Mouse (Mus musculus) heart, embryonic 16.5 days (tissue): ENCODE data around the gene Ubald1. TPM values are rescaled to one million over a fixed set of nuclear protein-coding genes. Genes with fewer than 3 reads are reported as not detected.

ENCODE experiments used
- ATAC-seq: fragments of 200-750 bp; cut with Nextera tagmentation; replicated peaks from 2 replicates; pipeline ENCODE4 v1.8.0; 2017; ENCODE audit warnings: moderate number of reproducible peaks; ENCODE audit not compliant: insufficient read depth, low FRiP score; ENCODE audit errors: extremely low read depth
- H3K27ac ChIP-seq: fragments of 300-500 bp; sonication (generic); 2 replicates; pipeline ENCODE4 v1.5.1; 2014; ENCODE audit warnings: mild to moderate bottlenecking, low read length, control low read depth, moderate library complexity
- H3K27me3 ChIP-seq: fragments of 300-500 bp; sonication (generic); 2 replicates; pipeline ENCODE4 v1.6.1; 2014; ENCODE audit warnings: low read length, mixed read lengths; ENCODE audit not compliant: control insufficient read depth, insufficient read depth
- H3K36me3 ChIP-seq: fragments of 300-500 bp; sonication (generic); 2 replicates; pipeline ENCODE4 v1.6.1; 2014; ENCODE audit not compliant: control insufficient read depth, insufficient read depth
- H3K4me1 ChIP-seq: fragments of 300-500 bp; sonication (generic); 2 replicates; pipeline ENCODE4 v1.6.1; 2014; ENCODE audit warnings: low read length, mixed read lengths; ENCODE audit not compliant: control insufficient read depth, insufficient read depth
- H3K4me2 ChIP-seq: fragments of 300-500 bp; sonication (generic); 2 replicates; pipeline ENCODE4 v1.6.1; 2014; ENCODE audit warnings: low read depth, mild to moderate bottlenecking, control low read depth, low read length
- H3K4me3 ChIP-seq: fragments of 300-500 bp; sonication (generic); 2 replicates; pipeline ENCODE4 v1.5.1; 2014; ENCODE audit warnings: mild to moderate bottlenecking, control low read depth, low read length
- H3K9ac ChIP-seq: fragments of 300-500 bp; sonication (generic); 2 replicates; pipeline ENCODE4 v1.6.1; 2014; ENCODE audit warnings: low read length, control low read depth
- H3K9me3 ChIP-seq: fragments of 300-500 bp; sonication (generic); replicated peaks from 2 replicates; pipeline ENCODE4 v1.6.1; 2016; ENCODE audit warnings: low read length; ENCODE audit not compliant: control insufficient read depth
- WGBS: fragments of 180-500 bp; shearing (Covaris S2); extraction: QIAGEN DNeasy Blood & Tissue Kit; methylation state at CpG from one replicate; pipeline ENCODE4 v1.1.7; 2014; 5-methylcytosine and 5-hydroxymethylcytosine counted together
- polyA plus RNA-seq: library from polyadenylated mRNA; unstranded; fragments of >200 nt; fragmentation: Nextera tagmentation; extraction: Ambion mirVana; gene quantifications from 2 replicates; pipeline ENCODE4 v1.2.1, GENCODE M21; 2015

Ubald1 gene
- polyA plus RNA-seq, 1 experiment from 2014 or later, result 27.3 TPM

- WGBS, result 70% methylated on average over 3 of the region's 3 CpGs
- H3K9ac ChIP-seq, result no peak overlapping the region
- no peak for ATAC-seq
- H3K27ac ChIP-seq, result no peak overlapping the region
- no peaks in the 10 kb centered on the region for H3K36me3 ChIP-seq
- H3K9me3 ChIP-seq, result no peaks in the 10 kb centered on the region
- no peaks in the 10 kb centered on the region for H3K4me1 ChIP-seq
- no peak overlapping the region for H3K4me2 ChIP-seq
- no peaks in the 10 kb centered on the region for H3K27me3 ChIP-seq
- no peak overlapping the region for H3K4me3 ChIP-seq
Measured at GRCm38 (mm10) chr16:4837631-4838030, 42.5 kb downstream of the Ubald1 start.

GRCm38 (mm10) chr16:4835191-4835590, 44.9 kb downstream of the Ubald1 start, which contains the start of gene 4930562C15Rik:
Gene 4930562C15Rik, plus strand, starts transcription at chr16:4835416.
- no peaks in the 10 kb centered on the region for H3K4me1 ChIP-seq
- H3K9ac ChIP-seq, result no peak within 1 kb of the TSS
- ATAC-seq, result no peak
- no peaks in the 10 kb centered on the region for H3K9me3 ChIP-seq
- no peaks in the 10 kb centered on the region for H3K27me3 ChIP-seq
- WGBS, result 92% methylated on average over 3 of the region's 3 CpGs
- no peak within 1 kb of the TSS for H3K27ac ChIP-seq
- no peaks in the 10 kb centered on the region for H3K36me3 ChIP-seq
- no peak within 1 kb of the TSS for H3K4me3 ChIP-seq
- no peak within 1 kb of the TSS for H3K4me2 ChIP-seq

- Histone ChIP-seq H3K27ac (no peak overlapping the region), H3K4me3 (no peak overlapping the region), H3K9ac (no peak overlapping the region), H3K27me3 (no peaks in the 10 kb centered on the region), H3K4me1 (no peaks in the 10 kb centered on the region), H3K36me3 (no peaks in the 10 kb centered on the region), H3K9me3 (no peaks in the 10 kb centered on the region), H3K4me2 (no peak overlapping the region)
- WGBS, result 70% methylated on average over 2 of the region's 2 CpGs
- no peak for ATAC-seq
Measured at GRCm38 (mm10) chr16:4833858-4834257, 46.3 kb downstream of the Ubald1 start.

GRCm38 (mm10) chr16:4831650-4832419, 48.3 kb downstream of the Ubald1 start:
- WGBS, result 60% methylated on average over 15 of the region's 15 CpGs
- Histone ChIP-seq H3K9me3 (no peaks in the 10 kb centered on the region), H3K36me3 (no peaks in the 10 kb centered on the region), H3K27ac (no peak overlapping the region), H3K9ac (no peak overlapping the region), H3K4me1 (no peaks in the 10 kb centered on the region), H3K4me2 (no peak overlapping the region), H3K27me3 (no peaks in the 10 kb centered on the region), H3K4me3 (no peak overlapping the region)
- ATAC-seq, result no peak

- Histone ChIP-seq H3K4me3 (no peak overlapping the region), H3K9ac (no peak overlapping the region), H3K4me1 (no peaks in the 10 kb centered on the region), H3K9me3 (no peaks in the 10 kb centered on the region), H3K4me2 (no peak overlapping the region), H3K36me3 (no peaks in the 10 kb centered on the region), H3K27ac (no peak overlapping the region), H3K27me3 (no peaks in the 10 kb centered on the region)
- no peak for ATAC-seq
- WGBS, result 76% methylated on average over 6 of the region's 6 CpGs
Measured at GRCm38 (mm10) chr16:4829271-4829900, 50.7 kb downstream of the Ubald1 start.

- Histone ChIP-seq H3K36me3 (no peaks in the 10 kb centered on the region), H3K4me3 (no peak overlapping the region), H3K4me1 (no peaks in the 10 kb centered on the region), H3K27ac (no peak overlapping the region), H3K27me3 (no peaks in the 10 kb centered on the region), H3K4me2 (no peak overlapping the region), H3K9me3 (no peaks in the 10 kb centered on the region), H3K9ac (no peak overlapping the region)
- ATAC-seq, result no peak
- WGBS, result 90% methylated on average over 5 of the region's 5 CpGs
Measured at GRCm38 (mm10) chr16:4827639-4828038, 52.5 kb downstream of the Ubald1 start.

Other genes starting within 250 kb of the Ubald1 start
- 15.7 and 17.2 TPM in 2 replicates for gene Vasn, start 240.4 kb downstream of the Ubald1 start, polyA plus RNA-seq
- gene Dnaja3, start 240.3 kb downstream of the Ubald1 start, polyA plus RNA-seq, result 87.5 and 88.7 TPM in 2 replicates
- 13.7 TPM in 2 replicates for gene Coro7, start 200.5 kb downstream of the Ubald1 start, polyA plus RNA-seq
- 29.7 and 29.9 TPM in 2 replicates for gene Nmral1, start 161.0 kb downstream of the Ubald1 start, polyA plus RNA-seq
- gene Hmox2, start 154.0 kb downstream of the Ubald1 start, polyA plus RNA-seq, result 98.1 and 101 TPM in 2 replicates
- gene Cdip1, start 90.0 kb downstream of the Ubald1 start, polyA plus RNA-seq, result 119 and 136 TPM in 2 replicates
- gene 4930562C15Rik, start 44.9 kb downstream of the Ubald1 start, polyA plus RNA-seq, result 0.26 and 0.49 TPM in 2 replicates
- 128 and 132 TPM in 2 replicates for gene Mgrn1, start 5.9 kb upstream of the Ubald1 start, polyA plus RNA-seq
- 119 and 125 TPM in 2 replicates for gene Nudt16l1, start 58.4 kb upstream of the Ubald1 start, polyA plus RNA-seq
- 34.8 and 36.6 TPM in 2 replicates for gene Anks3, start 83.9 kb upstream of the Ubald1 start, polyA plus RNA-seq
- gene Sept12, start 117.5 kb upstream of the Ubald1 start, polyA plus RNA-seq, result not detected in 2 replicates
- 3.5 and 5.4 TPM in 2 replicates for gene Smim22, start 127.0 kb upstream of the Ubald1 start, polyA plus RNA-seq
- gene Rogdi, start 133.2 kb upstream of the Ubald1 start, polyA plus RNA-seq, result 55.1 and 58.9 TPM in 2 replicates
- gene Glyr1, start 169.5 kb upstream of the Ubald1 start, polyA plus RNA-seq, result 90.5 and 95.8 TPM in 2 replicates
- 13.4 and 14.0 TPM in 2 replicates for gene Ubn1, start 169.7 kb upstream of the Ubald1 start, polyA plus RNA-seq